Mouse (Mus musculus) cortical plate, adult 2 months (tissue): ENCODE measurements around the gene Srsf9. TPM values are rescaled to one million over a fixed set of nuclear protein-coding genes. Genes with fewer than 3 reads are reported as not detected.

Source experiments
- H3K27ac ChIP-seq: fragments of 200-500 bp; 2 replicates; pipeline ENCODE4 v1.5.1; 2012; ENCODE audit warnings: low read length, control low read depth, inconsistent platforms; ENCODE audit not compliant: insufficient read depth
- H3K4me1 ChIP-seq: fragments of 200-500 bp; 2 replicates; pipeline ENCODE4 v1.6.1; 2011; ENCODE audit warnings: low read length; ENCODE audit not compliant: control insufficient read depth, insufficient read depth
- H3K4me3 ChIP-seq: fragments of 200-500 bp; 2 replicates; pipeline ENCODE4 v1.5.1; 2011; ENCODE audit warnings: mild to moderate bottlenecking, low read length, control low read depth; ENCODE audit not compliant: insufficient read depth
- CTCF ChIP-seq: fragments of 200-500 bp; IDR thresholded peaks from 2 replicates; pipeline ENCODE4 v1.5.1; 2011; ENCODE audit warnings: mild to moderate bottlenecking, control low read depth, low read length; ENCODE audit not compliant: insufficient read depth; ENCODE audit errors: extremely low read depth
- POLR2A ChIP-seq: fragments of 200-500 bp; IDR thresholded peaks from 2 replicates; pipeline ENCODE4 v1.6.1; 2011; ENCODE audit warnings: mild to moderate bottlenecking, low read length, control low read depth; ENCODE audit not compliant: insufficient read depth; ENCODE audit errors: extremely low read depth
- polyA plus RNA-seq: library from polyadenylated mRNA; depleted of rRNA; stranded (reverse); fragments of >200 nt; gene quantifications from 2 replicates; pipeline ENCODE4 v1.2.3, GENCODE M21; 2012

Gene Srsf9
- polyA plus RNA-seq, 1 experiment: 53.5 TPM

GRCm38 (mm10) chr5:115319004-115319940, 7.7 kb upstream of the Srsf9 start:
- Histone ChIP-seq H3K27ac (peak overlapping the region; percentile 87), H3K4me3 (peak overlapping the region; percentile 33), H3K4me1 (peaks cover 12% of the 10 kb centered on the region)
- no peak for TF ChIP-seq POLR2A
- TF ChIP-seq CTCF: peak; percentile 49

DNA sequence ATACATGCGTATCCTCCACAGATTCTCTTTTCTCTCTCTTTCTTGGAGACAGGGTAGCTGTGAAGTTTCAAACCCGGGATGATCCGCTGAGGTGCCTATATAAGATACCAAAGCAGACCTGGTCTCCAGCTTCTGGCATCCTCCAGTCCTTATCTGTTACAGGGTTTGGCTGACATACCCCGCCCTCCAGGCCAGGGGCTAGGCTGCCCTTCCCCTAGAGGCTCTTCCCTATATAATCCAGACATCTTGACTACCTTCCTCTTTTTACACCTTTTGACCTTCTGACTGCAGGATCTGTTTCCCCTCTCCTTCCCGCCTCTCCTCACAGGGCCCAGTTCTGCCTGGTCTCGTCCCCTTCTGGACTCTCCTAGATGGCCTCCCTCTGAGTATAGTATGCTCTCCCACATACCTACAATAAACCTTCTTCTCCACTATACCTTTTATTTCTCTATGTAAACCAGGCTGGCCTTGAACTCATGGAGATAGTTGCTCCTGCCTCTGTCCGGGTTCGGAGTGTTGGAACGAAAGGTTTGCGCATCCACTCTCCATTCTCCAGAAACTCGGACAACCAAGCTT, 633 bp upstream of the Srsf9 start:
- TF ChIP-seq POLR2A: no peak
- TF ChIP-seq CTCF: no peak
- Histone ChIP-seq H3K4me3 (peak overlapping the region; percentile 93), H3K27ac (peak overlapping the region; percentile 55), H3K4me1 (peaks cover 1% of the 10 kb centered on the region; the same call in 1 of the 2 replicates)

DNA sequence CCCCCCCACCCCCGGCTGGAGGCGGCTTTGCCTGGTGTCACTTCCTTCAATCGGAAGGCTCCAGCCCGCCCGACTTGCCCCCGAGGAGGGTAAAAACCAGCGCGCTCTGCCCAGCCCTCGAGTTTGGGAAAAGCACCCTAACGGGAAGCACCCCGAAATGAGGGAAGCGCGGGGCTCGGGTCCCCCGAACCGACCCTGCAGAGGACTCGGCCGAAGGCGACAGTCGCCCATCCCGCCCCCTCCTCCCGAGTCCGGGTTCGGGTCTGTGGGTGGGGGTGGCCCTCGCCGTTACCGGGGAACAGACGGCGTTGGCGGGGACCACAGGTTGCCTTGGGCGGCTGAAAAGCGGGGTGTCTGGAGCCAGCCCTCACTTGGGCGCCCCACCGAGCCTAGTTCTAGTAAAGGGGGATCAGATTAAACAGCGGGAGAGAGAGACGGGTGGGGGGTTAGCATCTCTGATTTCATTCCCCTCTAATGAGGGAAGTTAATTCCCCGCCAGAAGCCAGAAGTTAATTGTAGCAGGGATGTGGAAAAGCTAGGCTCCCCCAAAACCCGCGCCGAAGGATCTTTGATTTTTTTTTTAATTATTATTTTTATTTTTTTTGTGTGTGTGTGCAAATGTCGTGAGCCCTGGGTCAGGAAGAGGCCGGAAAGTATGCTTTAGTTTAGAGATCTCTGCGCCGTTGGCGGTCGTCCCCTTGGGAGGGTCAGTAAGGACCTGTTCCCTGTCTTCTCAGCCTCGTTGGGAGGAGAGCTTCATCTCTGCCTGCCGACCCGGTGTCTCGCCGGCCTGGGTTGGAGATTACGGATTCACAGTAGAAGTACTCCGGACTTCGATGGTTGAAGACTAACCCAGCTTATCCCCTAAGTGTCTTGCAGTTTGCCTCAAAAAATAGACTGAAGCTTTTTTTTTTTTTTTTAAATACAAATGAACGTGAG, 902 bp downstream of the Srsf9 start:
- Histone ChIP-seq H3K4me1 (peaks cover 1% of the 10 kb centered on the region; the same call in 1 of the 2 replicates), H3K27ac (peak overlapping the region; percentile 86), H3K4me3 (peak overlapping the region; percentile 93)
- TF ChIP-seq POLR2A (no peak), CTCF (no peak)

GRCm38 (mm10) chr5:115330955-115331354, 4.0 kb downstream of the Srsf9 start:
- Histone ChIP-seq H3K4me3 (no peak overlapping the region), H3K27ac (no peak overlapping the region)
- TF ChIP-seq POLR2A (no peak), CTCF (no peak)

DNA sequence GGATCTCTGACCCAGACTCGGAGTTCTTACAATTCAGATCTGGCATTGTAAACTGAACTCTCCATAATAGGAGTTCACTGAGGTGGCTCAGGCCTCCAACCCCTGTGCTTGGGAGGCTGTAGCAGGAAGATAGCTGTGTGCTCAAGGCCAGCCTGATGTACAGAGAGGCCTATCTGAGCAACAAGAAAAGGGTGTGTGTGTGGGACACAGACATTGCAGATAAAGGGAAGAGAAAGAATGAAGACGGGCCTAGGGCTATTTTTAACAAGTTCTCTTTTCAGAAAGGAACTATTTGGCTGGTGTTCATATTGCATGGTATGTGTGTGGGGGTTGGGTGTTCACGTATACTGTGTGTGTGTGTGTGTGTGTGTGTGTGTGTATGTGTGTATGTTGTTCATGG, 6.6 kb downstream of the Srsf9 start:
- TF ChIP-seq POLR2A (no peak), CTCF (no peak)
- H3K4me3 ChIP-seq: no peak overlapping the region
- H3K4me1 ChIP-seq: peaks cover 1% of the 10 kb centered on the region; the same call in 1 of the 2 replicates
- H3K27ac ChIP-seq: no peak overlapping the region

More at GRCm38 (mm10) chr5:115330955-115331354, 4.0 kb downstream of the Srsf9 start:
- peaks cover 1% of the 10 kb centered on the region; the same call in 1 of the 2 replicates for H3K4me1 ChIP-seq

- TF ChIP-seq POLR2A (no peak), CTCF (no peak)
- H3K27ac ChIP-seq: no peak overlapping the region
- peaks cover 6% of the 10 kb centered on the region; the same call in 1 of the 2 replicates for H3K4me1 ChIP-seq
- peak overlapping the region; percentile 95; the same call in 1 of the 2 replicates for H3K4me3 ChIP-seq
Observed at GRCm38 (mm10) chr5:115340007-115340406, 13.0 kb downstream of the Srsf9 start.

DNA sequence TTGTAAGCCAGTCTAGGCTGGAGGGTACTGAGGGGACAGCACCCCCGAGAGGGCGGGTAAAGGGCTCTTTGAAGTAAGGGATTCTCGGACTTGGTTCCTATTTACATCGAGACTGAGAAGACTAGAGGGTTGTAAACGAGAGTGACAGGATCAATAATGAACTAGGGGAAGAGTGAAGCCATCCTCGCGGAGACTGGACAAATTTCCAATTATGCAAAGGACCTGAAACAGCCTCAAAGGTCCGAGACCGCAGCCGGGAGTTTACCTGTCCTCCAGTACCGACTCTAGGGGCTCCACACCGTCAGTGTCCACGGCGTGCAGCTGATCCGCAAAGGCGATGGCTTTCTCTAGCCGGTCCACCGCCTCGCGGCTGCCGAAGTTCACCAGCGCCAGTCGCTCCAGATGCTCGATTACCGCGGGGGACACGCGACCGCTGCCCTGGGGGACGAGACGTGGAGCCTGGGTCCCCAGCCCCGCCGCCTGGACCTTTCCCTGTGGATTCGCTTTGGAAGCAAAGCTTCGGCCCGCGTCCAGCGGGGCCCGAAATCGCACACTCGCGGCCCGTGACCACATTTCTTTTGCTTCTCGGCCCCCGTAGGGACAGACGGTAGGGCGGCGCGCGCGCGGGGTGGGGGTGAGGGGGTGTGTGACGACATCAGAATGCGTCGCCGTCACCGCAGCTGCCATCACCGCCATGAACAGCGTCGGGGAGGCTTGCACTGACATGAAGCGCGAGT, 13.8 kb downstream of the Srsf9 start, which contains the start of the genes Gatc and Triap1:
Gene Gatc, minus strand, starts transcription at position 602 of the 737 bp plus-strand sequence.
Gene Triap1, plus strand, starts transcription at position 649 of the 737 bp plus-strand sequence.
- TF ChIP-seq POLR2A: peak; percentile 88
- TF ChIP-seq CTCF: no peak
- peak within 1 kb of the TSS; percentile 95 for H3K4me3 ChIP-seq
- H3K27ac ChIP-seq: peak within 1 kb of the TSS; percentile 76
- H3K4me1 ChIP-seq: peaks cover 6% of the 10 kb centered on the region; the same call in 1 of the 2 replicates
